Mouse (Mus musculus): ENCODE measurements around the gene Cbarp. TPM values are rescaled to one million over a fixed set of nuclear protein-coding genes. Genes with fewer than 3 reads are reported as not detected.
"Not testable (repeated sequence)": the region's sequence is repeated elsewhere in the genome, so short reads cannot be mapped to it uniquely, and the experiment has no call there.

Gene Cbarp
- polyA plus RNA-seq, 1 experiment from 2014 or later, result 4.7 TPM

GRCm38 (mm10) chr10:80168038-80168661 is 27.5 kb upstream of the Cbarp start:
- H3K9ac ChIP-seq (ENCODE audit: low read depth, low read length), result peak overlapping the region; percentile 100
- DNase-seq (ENCODE audit: low spot score) (peak; percentile 95), ATAC-seq (replicated peaks; ENCODE audit: low FRiP score, low read depth) (peak; percentile 37)
- H3K27ac ChIP-seq, result peak overlapping the region; percentile 100
- peaks cover 29% of the 10 kb centered on the region for H3K36me3 ChIP-seq (ENCODE audit: insufficient read depth, low read length)
- WGBS, result under 1% methylated on average over 48 of the region's 48 CpGs
- H3K9me3 ChIP-seq (replicated peaks; ENCODE audit: low read length), result no peaks in the 10 kb centered on the region
- H3K27me3 ChIP-seq (ENCODE audit: insufficient read depth, low read length), result no peaks in the 10 kb centered on the region
- peaks cover 38% of the 10 kb centered on the region for H3K4me1 ChIP-seq (replicated peaks; ENCODE audit: insufficient read depth, low read length)
- peak overlapping the region; percentile 96 for H3K4me3 ChIP-seq (replicated peaks; ENCODE audit: low read depth, low read length)
- TF ChIP-seq CTCF (IDR thresholded peaks at IDR 0.05; ENCODE audit: low read depth), result no peak
- peak overlapping the region; percentile 70 for H3K4me2 ChIP-seq (ENCODE audit: low read length)

GRCm38 (mm10) chr10:80167460-80168037 is 26.9 kb upstream of the Cbarp start:
- Histone ChIP-seq H3K4me2 (ENCODE audit: low read length) (peak overlapping the region; percentile 70), H3K9ac (ENCODE audit: low read depth, low read length) (peak overlapping the region; percentile 100), H3K4me3 (replicated peaks; ENCODE audit: low read depth, low read length) (peak overlapping the region; percentile 96), H3K27me3 (ENCODE audit: insufficient read depth, low read length) (no peaks in the 10 kb centered on the region), H3K9me3 (replicated peaks; ENCODE audit: low read length) (no peaks in the 10 kb centered on the region), H3K27ac (peak overlapping the region; percentile 100), H3K4me1 (replicated peaks; ENCODE audit: insufficient read depth, low read length) (peaks cover 42% of the 10 kb centered on the region), H3K36me3 (ENCODE audit: insufficient read depth, low read length) (peaks cover 29% of the 10 kb centered on the region)
- WGBS, result under 1% methylated on average over 55 of the region's 55 CpGs
- DNase-seq (ENCODE audit: low spot score), result peak; percentile 99
- ATAC-seq (replicated peaks; ENCODE audit: low FRiP score, low read depth), result peak; percentile 86
- TF ChIP-seq CTCF (IDR thresholded peaks at IDR 0.05; ENCODE audit: low read depth), result no peak

- Histone ChIP-seq H3K4me1 (replicated peaks; ENCODE audit: insufficient read depth, low read length) (peaks cover 45% of the 10 kb centered on the region), H3K27ac (peak overlapping the region; percentile 31; the same call in 1 of the 2 replicates), H3K36me3 (ENCODE audit: insufficient read depth, low read length) (peaks cover 19% of the 10 kb centered on the region)
- 84% methylated on average over 4 of the region's 4 CpGs for whole genome bisulfite sequencing
- not testable (repeated sequence) for H3K9ac ChIP-seq (ENCODE audit: low read depth, low read length); H3K4me3 ChIP-seq (replicated peaks; ENCODE audit: low read depth, low read length); H3K27me3 ChIP-seq (ENCODE audit: insufficient read depth, low read length); H3K9me3 ChIP-seq (replicated peaks; ENCODE audit: low read length); H3K4me2 ChIP-seq (ENCODE audit: low read length); DNase-seq (ENCODE audit: low spot score); ATAC-seq (replicated peaks; ENCODE audit: low FRiP score, low read depth)
Observed at GRCm38 (mm10) chr10:80166136-80166535, 25.5 kb upstream of the Cbarp start.

GRCm38 (mm10) chr10:80165392-80166128 is 24.9 kb upstream of the Cbarp start, which contains the start of gene Cirbp:
Cirbp (plus strand) TSS chr10:80165985.
- no peak for TF ChIP-seq CTCF (IDR thresholded peaks at IDR 0.05; ENCODE audit: low read depth)
- peaks cover 51% of the 10 kb centered on the region for H3K4me1 ChIP-seq (replicated peaks; ENCODE audit: insufficient read depth, low read length)
- H3K27me3 ChIP-seq (ENCODE audit: insufficient read depth, low read length), result no peaks in the 10 kb centered on the region
- peak; percentile 64 for DNase-seq (ENCODE audit: low spot score)
- no peaks in the 10 kb centered on the region for H3K9me3 ChIP-seq (replicated peaks; ENCODE audit: low read length)
- peak within 1 kb of the TSS; percentile 93 for H3K4me2 ChIP-seq (ENCODE audit: low read length)
- peak within 1 kb of the TSS; percentile 33 for H3K4me3 ChIP-seq (replicated peaks; ENCODE audit: low read depth, low read length)
- no peak for ATAC-seq (replicated peaks; ENCODE audit: low FRiP score, low read depth)
- peak within 1 kb of the TSS; percentile 53 for H3K9ac ChIP-seq (ENCODE audit: low read depth, low read length)
- H3K36me3 ChIP-seq (ENCODE audit: insufficient read depth, low read length), result peaks cover 13% of the 10 kb centered on the region
- peak within 1 kb of the TSS; percentile 79 for H3K27ac ChIP-seq
- 15% methylated on average over 20 of the region's 20 CpGs for WGBS

GRCm38 (mm10) chr10:80164998-80165344 is 24.3 kb upstream of the Cbarp start:
- H3K27me3 ChIP-seq (ENCODE audit: insufficient read depth, low read length), result no peaks in the 10 kb centered on the region
- H3K4me3 ChIP-seq (replicated peaks; ENCODE audit: low read depth, low read length), result peak overlapping the region; percentile 33
- no peaks in the 10 kb centered on the region for H3K9me3 ChIP-seq (replicated peaks; ENCODE audit: low read length)
- ATAC-seq (replicated peaks; ENCODE audit: low FRiP score, low read depth) (peak; percentile 3), DNase-seq (ENCODE audit: low spot score) (peak; percentile 97)
- peak; percentile 100 for TF ChIP-seq CTCF (IDR thresholded peaks at IDR 0.05; ENCODE audit: low read depth)
- H3K27ac ChIP-seq, result peak overlapping the region; percentile 65
- WGBS, result under 1% methylated on average over 17 of the region's 17 CpGs
- H3K36me3 ChIP-seq (ENCODE audit: insufficient read depth, low read length), result peaks cover 8% of the 10 kb centered on the region
- peak overlapping the region; percentile 53 for H3K9ac ChIP-seq (ENCODE audit: low read depth, low read length)
- peak overlapping the region; percentile 93 for H3K4me2 ChIP-seq (ENCODE audit: low read length)
- H3K4me1 ChIP-seq (replicated peaks; ENCODE audit: insufficient read depth, low read length), result peaks cover 56% of the 10 kb centered on the region
